Mouse (Mus musculus) embryo, embryonic 11 days (tissue): ENCODE data around the gene Krtap19-9b.

ENCODE experiments used
- DNase-seq: peaks from one replicate; pipeline ENCODE4 v3.0.0-alpha.2; 2015

Gene Krtap19-9b

DNA sequence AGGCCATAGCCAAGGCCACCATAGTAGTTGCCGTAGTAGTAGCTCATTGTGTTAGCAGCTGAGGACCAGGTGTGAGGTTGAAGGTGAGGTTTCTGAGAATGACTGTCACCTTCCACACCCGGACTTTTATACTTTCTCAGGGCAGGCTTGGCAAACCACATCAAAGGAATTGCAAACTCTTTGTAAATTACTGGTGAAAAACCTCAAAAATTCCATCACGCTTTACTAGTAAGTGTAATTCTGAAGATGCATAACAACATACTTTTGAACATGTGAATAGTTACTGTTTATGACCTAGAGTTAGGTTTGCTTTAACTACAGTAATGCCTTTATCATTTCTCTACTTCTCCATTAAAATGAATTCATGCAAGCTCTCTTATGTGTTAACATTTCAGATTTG is at the start of gene Krtap19-9b:
Gene Krtap19-9b (minus strand): TSS at position 101 of the 400 bp plus-strand sequence.
- no peak for DNase-seq

DNA sequence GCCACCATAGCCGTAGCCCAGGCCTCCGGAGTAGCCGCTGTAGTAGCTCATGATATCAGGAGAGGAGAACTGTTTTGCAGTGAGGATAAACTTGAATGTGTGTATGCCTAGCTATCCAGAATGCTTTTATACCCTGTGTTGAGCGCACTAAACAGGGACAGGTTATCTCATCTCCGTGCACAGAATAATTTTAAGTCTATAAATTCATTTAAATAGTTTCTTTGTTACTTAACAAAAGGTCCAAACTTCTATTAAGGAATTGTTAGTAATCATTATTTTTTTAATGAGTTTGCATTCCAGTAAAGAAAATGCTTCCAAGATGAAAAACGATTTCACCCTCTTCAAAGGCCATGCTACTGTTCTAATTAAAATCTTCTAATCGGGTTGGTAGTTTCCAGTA is 30.7 kb upstream of the Krtap19-9b start, which contains the start of gene Krtap16-3:
Gene Krtap16-3 (minus strand): TSS at position 101 of the 400 bp plus-strand sequence.
- no peak for DNase-seq

DNA sequence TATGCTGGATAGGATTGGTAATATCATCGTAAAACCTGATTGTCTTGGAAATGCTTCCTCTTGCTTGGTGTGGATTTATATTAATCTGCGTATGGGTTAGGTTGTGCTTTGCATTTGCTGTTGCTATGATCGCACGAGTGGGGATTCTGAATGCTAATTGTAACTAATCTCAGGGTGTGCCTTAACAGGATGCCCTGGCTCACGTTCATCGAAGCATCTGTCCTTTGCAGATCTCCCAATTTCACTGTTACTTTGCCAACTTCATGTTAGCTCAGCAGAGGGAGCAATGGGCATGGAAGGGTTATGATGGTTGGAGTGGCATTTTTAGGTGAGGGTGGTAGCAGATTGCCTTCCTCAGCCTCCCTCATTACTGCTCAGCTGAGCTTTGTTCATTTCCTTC is 9.0 kb upstream of the Krtap19-9b start:
- no peak for DNase-seq

DNA sequence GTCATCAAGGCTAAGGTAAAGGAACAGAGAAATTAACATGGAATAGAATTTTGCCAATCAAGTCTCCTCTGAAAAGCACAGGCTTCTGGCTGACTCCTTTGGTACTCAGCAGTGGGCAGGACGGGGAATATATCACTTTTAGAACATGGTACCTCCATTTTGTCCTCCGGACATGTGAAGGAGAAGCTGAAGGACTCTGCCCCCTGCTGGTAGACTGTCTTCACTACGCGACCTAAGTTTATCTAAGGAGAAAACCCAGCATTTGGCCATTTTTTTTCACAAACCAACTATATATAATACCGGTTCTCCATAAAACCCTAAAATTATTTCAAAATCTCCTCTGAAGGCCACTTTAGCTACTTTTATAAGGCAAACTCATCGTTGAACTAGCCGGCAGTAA is 6.2 kb upstream of the Krtap19-9b start:
- peak; percentile 54 for DNase-seq

DNA sequence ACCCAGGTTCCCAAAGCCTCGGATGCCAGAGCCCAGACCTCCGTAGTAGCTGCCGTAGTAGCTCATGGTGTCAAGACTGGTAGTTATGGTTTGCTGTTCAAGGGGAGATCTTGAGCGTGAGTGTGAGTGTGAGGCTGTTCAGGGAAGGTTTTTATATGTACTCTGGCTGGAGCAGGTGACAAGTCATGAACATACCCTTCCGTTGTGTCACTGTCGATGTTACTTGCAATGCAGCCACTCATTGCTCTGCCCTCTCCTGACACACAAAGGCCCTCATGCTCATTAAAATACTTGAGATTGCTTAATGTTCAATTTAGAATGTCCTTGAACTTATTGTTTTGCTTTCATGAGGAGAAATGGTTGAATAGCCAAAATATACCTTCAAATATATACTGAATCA is 35.7 kb downstream of the Krtap19-9b start, which contains the start of gene Krtap19-5:
Gene Krtap19-5 (minus strand): TSS at position 101 of the 400 bp plus-strand sequence.
- DNase-seq, result no peak

DNA sequence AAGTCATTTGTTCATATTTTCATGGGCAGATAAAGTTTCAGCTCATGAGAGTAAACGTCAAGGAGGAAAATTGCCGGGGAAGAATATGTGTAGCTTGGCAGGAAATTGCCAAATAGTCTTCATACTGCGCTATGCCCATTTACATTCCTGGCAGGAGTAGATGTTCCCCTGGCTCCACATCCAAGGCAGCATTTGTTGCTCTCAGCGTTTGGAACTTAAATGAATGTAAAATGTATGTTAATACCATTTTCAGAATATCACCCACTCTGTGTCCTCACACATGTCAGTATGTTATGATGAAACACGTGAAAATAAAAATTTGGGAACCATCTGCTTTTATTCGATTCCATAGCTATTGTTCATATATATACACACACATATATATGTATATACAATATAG is 45.2 kb downstream of the Krtap19-9b start:
- DNase-seq, result no peak

DNA sequence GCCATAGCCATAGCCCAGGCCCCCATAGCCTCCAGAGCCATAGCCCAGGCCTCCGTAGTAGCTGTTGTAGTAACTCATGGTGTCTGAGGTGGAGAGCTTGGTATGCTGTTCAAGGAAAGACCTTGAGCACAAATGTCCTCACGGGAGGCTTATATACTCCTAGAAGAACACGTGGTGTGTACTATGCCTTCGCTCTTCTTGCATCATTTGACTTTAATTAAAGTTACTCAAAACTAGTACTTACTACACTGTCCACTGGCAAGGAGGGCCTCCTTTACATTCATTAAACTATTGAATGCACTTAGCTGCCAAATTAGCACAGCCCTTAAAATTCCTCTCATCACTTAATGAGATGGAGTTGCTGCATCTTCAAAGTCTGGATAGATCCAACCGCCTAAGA is 47.1 kb downstream of the Krtap19-9b start, which contains the start of gene Krtap19-4:
Gene Krtap19-4 (minus strand): TSS at position 101 of the 400 bp plus-strand sequence.
- DNase-seq, result no peak
